Mouse (Mus musculus): Measurements from ENCODE around the gene Lman2l.

DNA sequence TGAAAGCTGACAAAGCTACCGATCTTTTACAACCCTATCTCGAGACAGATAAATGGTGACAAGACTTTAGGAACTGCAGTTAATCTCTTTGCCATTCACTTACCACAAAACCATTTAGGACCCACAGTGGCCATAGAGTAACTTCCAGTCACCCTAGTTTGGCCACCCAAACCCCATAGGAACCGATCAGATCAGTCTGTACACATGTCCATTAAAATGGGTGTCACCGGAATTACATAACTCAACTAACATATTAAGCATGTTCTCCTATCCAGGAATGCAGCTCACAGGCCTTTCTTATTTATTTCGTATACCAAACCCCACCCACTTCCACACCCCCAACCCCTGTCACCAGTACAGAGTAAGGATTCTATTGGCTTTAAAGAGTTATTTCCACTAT is 1.8 kb upstream of the Lman2l start:
- TF ChIP-seq NELFE (IDR thresholded peaks at IDR 0.05; ENCODE audit: low read depth, low read length) (no peak), ZC3H11A (IDR thresholded peaks at IDR 0.05; ENCODE audit: low read depth, low read length) (no peak), ZKSCAN1 (IDR thresholded peaks at IDR 0.05; ENCODE audit: borderline replicate concordance, low read depth, low read length) (no peak), CTCF (conservative IDR thresholded peaks at IDR 0.05 in 1 of 2, IDR thresholded peaks at IDR 0.05 in 1 of 2; ENCODE audit: low read depth in 2 of 2, low read length in 2 of 2) (no peak), USF1 (IDR thresholded peaks at IDR 0.05; ENCODE audit: low read depth, low read length) (no peak), MAX (IDR thresholded peaks at IDR 0.05; ENCODE audit: low read length) (no peak), BHLHE40 (IDR thresholded peaks at IDR 0.05; ENCODE audit: low read depth, low read length) (no peak), ELF1 (IDR thresholded peaks at IDR 0.05; ENCODE audit: low read depth, low read length) (no peak), MEF2A (IDR thresholded peaks at IDR 0.05; ENCODE audit: borderline replicate concordance, low read depth, low read length) (no peak), KAT2A (IDR thresholded peaks at IDR 0.05; ENCODE audit: insufficient replicate concordance, low read length) (no peak)
